Mouse (Mus musculus) left cerebral cortex, postnatal 25 days (tissue): ENCODE data around the gene Nr5a1. TPM values are rescaled to one million over a fixed set of nuclear protein-coding genes. Genes with fewer than 3 reads are reported as not detected.

Experiments used
- DNase-seq, 2 experiments: peaks; one replicate each; pipeline ENCODE4 v3.0.0; 2022; ENCODE audit warnings: low spot score in 2 of 2, mixed read lengths in 1 of 2
- intact Hi-C: fragments of 180-260 bp; cut with DNase I; formaldehyde crosslinking; loops from one replicate; pipeline ENCODE4 v1.15.1; 2025
- total RNA-seq, 2 experiments: library from RNA; stranded (reverse); gene quantifications; 2 replicates each; pipeline ENCODE4 v1.2.3; 2021

Nr5a1 gene
- total RNA-seq, 2 experiments from 2014 or later = not detected

DNA sequence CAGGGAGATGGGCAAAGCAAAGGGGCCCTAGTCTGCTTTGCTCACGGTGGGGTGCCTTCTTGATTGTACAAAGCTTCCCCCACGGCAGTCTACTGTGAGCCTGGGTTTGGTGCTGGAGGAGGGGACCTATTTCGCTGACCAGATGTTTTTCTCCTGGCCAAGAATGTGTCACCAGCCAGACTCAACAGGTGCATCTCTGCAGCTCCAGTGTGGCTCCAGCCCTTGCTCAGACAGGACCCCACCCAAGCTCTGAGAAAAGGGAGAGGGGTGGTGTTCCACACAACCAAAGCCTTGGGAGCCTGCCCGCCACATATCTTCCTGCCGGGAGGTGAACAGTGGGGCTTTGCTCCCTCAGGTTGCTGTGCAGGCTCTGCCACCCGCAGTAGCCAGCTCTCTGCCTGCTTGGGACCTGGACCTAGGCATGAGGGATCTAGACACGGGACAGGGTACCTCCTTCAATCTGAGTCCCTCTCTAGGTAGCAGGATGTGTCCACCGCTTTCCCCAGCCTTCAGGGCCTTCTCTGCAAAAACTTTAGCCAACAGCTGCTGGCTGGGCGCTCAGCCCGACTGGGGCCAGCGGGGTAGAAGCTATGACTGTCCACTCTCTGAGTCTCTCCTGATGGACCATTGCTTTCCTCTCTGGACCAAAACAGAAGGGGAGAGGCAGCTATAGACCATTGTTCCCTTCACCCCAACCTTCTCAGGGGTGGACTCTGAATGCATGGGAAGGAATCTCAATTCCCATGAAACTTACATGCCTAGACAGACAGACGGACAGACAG, 5.2 kb downstream of the Nr5a1 start:
- intact Hi-C loops = no loop called here
- no peak for DNase-seq

DNA sequence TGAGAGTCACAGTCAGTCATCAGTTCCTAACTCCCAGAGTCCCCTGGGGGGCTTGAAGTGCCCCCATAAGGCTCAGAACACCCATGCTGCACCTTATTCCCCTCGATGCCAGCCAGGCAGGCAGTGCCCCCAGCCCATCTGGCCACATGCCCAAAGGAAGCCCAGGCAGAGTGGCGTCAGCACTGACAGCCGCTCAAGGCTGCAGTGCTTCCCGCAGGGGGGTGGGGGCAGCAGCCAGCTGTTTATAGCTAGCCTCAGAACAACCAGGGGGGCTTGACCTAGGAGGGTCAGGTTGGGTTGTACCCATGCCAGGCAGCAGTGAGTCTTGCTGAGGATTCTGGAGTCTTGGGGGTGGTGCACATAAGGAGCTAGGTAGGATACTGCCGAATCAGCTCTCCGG, 7.7 kb downstream of the Nr5a1 start:
- intact Hi-C loops = no loop called here
- no peak for DNase-seq

DNA sequence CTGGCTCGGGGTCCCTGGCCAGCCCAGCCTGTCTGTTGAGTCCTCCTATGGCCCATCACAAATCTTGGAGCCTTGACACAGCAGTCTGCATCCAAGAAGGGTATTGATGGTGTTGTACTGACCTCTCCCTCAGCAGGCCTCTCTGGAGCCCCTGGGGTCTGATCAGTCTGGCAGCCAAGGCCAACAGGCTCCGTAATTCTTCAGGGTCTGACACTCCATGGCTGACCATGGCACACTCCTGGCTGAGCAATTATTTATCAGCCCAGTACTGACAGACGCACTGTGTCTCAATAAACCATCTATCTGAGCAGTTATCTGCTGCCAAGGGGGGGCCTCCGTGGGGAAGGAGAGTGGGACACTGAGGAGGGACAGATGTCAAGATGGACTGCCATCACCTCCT, 9.3 kb downstream of the Nr5a1 start:
- intact Hi-C loops = no loop called here
- DNase-seq = no peak

DNA sequence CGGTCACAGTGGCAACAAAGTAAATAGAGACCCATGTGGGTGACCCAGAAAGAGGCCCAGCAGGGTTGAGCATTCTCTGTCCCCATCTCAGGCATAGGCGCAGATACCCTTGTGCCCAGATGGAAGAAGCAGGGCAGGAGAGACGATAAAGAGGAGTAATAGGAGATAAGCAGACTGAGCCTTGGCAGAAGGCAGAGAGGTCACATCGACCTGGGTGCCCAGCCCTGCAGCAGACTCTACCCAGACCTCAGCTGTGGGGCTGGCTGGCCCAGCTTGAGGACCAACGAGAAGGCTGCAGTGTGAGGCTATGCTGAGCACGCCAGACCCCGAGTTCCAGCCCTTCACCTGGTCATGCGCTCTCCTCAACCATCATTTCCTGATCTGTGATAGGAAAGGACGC, 10.0 kb downstream of the Nr5a1 start:
- intact Hi-C loops = no loop called here
- no peak for DNase-seq

DNA sequence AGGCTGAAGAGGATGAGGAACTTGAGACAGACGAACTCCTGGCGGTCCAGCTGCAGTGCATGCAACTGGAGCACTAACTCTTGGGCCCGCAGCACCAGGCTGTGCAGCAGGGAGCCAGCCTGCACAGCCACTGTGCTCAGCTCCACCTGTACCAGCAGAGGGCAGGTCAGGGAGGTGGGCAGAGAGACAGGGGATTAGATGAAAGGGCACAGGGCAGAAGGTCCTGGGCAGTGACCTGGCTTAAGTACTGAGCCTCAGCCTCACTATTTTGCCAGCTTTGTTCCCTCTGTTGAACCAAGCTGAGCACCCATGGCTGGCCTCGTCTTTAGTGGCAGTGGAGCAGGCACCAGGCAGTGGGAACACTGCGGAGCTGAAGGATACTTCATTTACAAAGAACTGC, 14.2 kb downstream of the Nr5a1 start:
- no peak for DNase-seq
- intact Hi-C loops = no loop called here

DNA sequence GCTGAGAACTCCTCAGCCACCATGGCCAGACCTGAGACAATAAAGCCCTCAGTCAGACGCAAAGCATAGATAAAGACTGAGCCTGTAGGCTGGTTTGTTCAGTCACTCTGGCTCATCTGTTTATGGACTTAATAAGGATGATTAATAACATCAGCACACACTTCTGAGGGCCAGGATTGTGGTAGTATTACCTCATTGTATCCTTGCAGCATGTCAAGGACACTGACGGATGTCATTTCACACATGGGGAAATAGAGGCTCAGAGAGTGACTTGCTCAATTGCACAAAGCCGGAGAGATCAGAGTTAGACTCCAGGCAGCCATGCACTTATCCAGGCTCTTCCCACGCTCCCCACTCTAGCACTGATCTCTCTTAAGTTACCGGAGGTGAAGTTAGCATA, 15.7 kb downstream of the Nr5a1 start:
- intact Hi-C loops = no loop called here
- DNase-seq = no peak

DNA sequence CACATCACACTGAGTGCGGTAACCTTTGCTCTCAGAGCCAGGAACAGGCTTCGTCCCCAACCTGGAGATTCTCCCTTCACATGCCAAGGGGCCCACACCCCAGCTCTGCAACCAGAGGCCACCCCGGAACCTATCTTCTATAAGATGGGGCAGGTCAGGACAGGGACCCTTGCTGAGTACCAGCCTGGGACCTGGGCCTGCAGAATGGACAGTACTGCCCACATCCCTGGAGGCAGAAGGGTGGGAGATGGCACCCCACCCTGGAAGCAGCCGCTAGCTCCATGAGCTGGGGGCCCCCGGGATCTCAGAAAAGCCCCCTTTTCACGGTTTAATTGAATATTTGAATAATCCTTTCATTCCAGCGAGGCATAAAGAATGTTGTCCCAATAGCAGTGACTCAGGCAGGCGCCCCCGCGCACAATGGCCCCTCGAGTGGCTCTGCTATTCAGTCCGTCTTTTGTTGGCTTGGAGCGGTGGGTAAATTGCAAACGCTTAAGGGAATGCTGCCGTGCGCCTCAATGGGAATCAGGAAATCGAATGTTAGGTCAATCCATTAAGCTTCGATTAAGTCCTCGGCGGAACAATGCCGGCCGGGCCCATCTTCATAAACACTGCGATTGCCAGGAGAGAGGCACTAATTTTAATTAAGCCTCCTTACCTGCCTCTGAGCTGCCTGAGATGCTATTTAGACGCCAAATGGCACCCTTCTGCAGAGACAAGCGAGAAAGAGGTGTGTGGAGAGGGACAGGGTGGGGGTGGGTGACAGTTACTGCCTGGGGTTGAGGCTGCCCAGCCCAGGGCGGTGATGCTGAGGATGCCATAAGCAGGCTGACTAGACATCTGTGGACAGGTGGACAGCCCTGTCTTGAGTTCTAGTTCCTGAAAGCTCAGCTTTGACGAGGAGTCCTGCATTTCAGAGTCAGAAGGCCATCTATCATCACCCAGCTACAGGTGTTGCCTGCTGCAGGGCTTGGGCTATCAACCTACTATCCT, 16.9 kb downstream of the Nr5a1 start:
- intact Hi-C loops = no loop called here
- DNase-seq = no peak

DNA sequence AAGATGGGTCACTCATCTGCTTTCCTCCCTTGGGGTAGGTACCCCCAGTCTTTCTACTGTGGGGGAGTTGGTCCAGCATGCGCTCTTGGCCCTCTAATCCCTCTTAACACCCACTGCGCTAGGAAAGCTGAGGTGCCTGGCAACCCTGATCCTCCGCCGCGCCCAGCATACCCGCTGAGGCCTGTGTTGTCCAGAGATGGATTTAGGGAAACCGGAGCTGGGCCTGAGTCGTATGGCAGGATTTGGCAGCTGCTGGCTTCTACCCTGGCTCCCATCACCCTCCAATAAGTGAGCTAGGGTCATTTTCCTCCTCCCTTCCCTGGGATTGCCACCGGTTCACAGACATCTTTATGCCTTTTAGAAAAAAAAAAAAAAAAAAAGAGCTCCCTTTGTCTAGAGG, 18.6 kb downstream of the Nr5a1 start:
- intact Hi-C loops = no loop called here
- DNase-seq = no peak

DNA sequence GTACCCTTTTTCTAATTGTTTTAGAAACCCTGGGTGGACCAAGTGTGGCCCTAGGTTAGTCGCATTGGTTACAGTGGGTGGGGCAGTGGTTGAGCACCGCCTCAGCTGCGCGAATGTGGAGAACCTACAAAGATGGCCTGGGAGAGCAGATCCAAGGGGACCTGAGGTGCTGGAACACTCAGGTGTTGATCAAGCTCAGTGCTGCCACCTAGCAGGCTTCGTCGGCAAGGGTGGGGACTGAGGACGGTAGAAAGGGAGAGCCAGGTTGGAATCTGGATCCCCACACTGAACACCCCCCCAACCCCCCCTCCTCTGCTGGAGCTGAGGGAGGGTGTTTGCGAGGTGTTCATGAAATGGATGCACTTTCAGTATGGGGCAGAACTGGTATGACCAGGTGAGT, 22.8 kb downstream of the Nr5a1 start:
- no peak for DNase-seq
- intact Hi-C loops = no loop called here

DNA sequence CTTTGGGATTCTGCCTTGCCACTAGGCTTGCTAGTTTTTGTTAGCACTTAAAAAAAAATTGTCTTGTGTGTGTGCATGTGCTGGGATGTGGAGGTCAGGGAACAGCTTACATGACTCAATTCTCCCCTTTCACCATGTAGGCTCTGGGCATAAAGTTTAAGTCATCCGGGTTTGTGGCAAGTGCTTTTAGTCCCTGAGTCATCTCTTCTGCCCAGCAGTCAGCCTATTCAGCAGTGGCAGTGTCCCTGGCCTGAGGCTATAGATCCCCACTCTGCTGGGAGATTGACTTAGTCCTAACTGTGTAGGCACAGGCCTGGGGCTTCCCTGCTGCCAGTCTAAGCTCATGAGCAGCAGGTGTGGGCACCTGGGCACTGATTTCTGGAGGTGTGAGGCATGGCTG, 24.5 kb downstream of the Nr5a1 start:
- intact Hi-C loops = no loop called here
- no peak for DNase-seq

DNA sequence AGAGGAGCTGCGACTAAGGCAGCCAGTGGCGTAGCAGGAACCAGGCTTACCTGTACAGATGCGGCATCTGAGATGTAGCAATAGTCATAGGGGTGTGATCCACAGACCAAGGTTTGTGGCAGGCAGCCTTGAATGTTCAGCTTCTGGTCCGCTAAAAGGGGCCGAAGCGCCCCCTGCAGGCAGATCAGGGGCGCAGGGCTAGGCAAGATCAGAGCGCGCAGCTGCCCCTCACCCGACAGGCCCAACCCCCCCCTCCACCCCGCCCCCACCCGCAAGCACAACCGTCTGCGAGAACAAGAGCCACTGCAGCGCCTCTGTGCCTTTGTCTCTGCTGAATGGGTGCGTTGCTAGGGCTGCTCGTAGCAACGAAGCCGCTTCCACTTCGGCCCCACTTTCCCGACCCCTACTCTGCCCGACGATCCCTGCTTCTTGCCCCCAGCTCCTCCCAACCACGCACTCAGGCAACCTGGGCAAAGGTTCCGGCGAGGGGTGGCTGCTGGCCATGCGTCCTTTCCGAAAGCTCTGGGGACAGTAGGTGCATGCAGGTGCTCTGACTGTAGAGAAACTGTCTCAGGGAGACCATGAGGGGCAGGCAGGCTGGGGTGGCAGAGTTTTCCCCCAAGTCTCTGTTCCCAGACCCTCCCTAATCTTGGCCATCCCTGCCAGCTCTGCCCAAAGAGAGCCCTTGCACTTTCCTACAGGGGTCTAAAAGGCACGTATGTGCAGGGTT, 25.4 kb downstream of the Nr5a1 start:
- DNase-seq = peak; percentile 33 to 48
- intact Hi-C loops = no loop called here

DNA sequence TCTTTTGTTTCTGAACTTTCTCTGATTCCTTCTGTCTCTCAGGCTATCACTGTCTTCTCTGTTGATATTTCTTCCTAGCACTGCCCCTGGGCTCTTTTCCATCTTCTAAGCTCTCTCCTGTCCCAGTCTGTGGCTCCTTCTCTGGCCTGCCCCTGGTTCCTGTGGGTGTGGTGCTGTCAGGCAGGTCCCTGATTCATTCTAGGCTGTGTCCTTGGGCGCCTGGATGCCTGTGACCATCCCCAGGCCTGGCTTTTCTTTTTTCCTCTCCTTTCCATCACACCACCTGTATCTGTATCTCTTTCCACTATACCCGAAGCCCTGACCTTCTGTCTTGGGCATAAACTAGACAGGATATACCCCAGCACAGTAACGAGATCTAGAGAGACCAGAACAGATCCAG, 28.6 kb downstream of the Nr5a1 start:
- intact Hi-C loops = no loop called here
- DNase-seq = no peak

DNA sequence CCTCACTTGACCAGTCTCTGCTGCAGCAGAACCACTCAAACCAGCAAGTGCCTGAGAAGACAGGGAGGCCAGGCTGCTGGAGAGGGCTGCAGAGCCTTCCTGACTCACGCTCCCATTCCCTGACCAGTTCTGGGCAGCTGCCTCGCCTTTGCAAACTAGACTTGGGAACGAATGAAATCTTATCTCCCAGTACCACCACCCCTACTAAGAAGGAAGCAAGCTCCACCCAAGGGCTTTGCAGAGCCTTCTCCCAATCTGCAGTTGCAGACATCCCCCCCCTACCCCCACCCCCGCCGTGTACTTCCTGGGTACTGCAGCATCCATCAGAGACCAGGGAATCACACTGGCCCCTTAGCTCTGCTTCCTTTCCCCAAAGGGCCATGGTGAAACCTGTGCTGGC, 31.3 kb downstream of the Nr5a1 start:
- no peak for DNase-seq
- intact Hi-C loops = no loop called here

DNA sequence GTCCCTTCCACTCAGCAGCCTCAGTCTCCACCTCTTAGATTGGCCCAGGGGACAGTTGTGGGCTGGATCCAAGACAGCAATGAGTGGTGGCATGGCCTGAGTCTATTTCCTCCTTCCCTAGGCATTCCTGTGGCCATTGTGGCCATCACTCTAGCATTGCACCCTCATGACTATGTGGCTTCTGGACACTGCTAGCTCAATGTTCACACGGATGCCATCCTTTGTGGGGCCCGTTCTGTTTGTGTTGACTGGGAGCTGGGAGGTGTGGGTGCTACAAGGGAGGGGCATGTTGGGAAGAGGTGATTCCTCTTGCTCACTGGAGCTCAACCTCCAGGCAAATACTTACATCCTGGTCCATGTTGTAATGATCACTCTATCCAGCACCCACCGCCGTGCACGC, 32.1 kb downstream of the Nr5a1 start:
- intact Hi-C loops = no loop called here

DNA sequence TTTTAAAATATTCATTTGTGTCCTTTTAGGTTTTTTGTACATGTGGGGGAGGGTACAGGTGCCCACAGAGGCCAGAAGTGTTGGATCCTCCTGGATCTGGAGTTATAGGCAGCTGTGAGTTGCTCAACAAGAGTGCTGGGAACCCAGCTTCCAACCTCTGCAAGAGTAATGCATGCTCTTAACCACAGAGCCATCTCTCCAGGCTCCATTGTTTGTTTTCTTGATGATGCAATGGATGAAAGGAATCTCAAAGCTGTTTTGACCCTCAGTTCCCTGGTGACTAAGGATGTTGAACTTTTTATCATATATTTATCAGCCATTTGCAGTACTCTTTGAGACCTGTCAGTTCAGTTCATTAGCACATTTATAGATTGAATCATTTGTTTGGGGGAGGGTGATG, 35.4 kb downstream of the Nr5a1 start:
- intact Hi-C loops = no loop called here
- no peak for DNase-seq

More for the DNA sequence above, 32.1 kb downstream of the Nr5a1 start:
- no peak for DNase-seq

DNA sequence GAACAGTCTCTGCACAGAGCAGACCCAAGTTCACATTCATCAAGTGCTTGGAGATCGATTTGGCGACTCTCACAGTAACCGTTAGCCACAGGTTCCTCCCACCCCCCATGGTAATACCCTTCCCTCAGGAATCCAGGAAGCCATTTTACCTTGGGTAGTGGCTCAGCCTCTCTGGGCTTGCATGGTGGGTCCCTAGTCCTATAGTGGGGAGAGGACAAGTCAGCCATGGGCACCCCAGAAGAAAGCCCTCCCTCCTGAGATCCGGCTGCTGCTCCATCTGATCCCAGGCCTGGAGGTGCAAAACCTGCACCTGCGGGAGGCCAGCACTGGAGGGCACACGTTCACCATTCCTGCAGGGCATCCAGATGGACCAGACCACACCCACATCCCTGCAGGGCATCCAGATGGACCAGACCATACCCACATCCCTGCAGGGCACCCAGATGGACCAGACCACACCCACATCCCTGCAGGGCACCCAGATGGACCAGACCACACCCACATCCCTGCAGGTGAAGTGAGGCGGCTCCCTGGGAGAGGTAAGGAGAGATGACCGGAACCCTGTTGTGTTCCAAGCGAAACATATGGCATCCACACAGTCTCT, 38.9 kb downstream of the Nr5a1 start:
- DNase-seq = no peak
- intact Hi-C loops = no loop called here

DNA sequence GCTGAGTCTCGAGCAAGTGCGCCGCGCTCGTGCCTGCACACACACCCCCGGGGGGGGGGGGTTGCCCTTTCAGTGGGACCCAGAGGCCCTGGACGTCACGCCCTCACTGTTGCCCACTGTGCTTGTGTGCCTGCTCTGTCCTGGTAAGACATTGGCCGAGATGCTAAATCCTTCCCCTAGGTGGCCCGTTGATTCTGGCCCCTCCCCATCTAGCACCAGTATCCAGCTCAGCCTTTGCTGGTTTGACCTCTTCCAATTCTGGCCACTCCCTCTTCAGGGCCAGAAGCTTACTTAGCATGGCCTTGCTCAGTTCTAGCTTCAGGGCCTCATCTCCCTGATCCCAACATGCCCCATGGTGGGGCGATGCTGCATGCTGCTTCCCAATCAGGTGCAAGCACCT, 41.8 kb downstream of the Nr5a1 start:
- intact Hi-C loops = no loop called here
- no peak for DNase-seq

DNA sequence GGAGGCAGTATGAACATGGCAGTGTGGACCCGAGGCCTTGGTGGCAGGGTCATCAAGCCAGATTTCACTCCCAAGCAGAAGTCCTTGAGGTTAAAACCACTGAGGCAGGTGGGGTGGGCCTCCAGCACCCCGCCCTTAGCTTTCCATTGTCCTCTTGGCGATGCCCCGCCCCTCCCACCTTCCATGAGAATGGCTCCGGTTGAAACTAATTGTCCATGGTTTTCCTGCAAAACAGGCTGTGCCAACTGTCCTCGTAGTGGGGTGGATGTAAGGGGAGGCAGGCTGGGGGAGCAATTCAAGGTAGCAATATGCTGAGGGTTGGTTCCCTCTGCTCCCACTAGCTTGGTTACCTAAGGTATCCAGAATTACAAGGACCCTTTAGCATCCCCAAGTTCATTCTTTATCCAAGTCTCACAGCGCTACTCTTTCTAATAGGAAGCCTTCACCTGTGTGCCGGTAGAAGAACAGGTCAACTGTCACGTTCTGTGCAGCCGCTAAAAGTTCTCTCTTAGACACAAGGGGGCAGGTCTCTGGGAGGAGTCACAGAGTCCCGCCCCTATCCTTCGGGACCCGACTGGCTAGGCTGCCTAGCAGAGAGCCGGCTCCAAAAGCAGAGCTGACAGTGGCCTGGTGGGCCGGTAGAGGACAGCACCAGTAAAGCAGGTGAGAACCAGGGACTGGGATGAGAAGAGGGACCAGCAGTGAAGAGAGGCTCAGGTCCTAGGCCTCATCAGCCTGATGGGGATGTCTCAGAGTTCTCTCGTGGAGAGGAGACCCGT, 45.4 kb downstream of the Nr5a1 start:
- intact Hi-C loops = no loop called here
- no peak for DNase-seq

DNA sequence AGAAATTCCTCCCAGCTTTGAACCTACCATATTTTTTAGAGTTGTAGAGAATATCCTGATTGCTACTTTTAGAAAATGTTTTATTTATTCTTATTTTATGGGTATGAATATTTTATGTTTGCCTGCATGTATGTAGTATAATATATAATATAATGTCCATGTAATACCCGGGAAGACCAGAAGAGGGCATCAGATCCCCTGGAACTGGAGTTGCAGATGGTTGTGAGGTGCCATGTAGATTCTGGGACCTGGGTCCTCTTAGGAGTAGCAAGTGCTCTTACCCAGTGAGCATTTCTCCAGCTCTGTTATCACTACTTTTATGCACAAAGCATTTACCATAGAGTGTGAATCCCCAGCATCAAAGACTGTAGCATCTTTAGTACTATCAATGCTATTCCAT, 52.9 kb downstream of the Nr5a1 start:
- no peak for DNase-seq
- intact Hi-C loops = no loop called here
